Mouse (Mus musculus): ENCODE results near the gene Trpv2.

Gene Trpv2

DNA sequence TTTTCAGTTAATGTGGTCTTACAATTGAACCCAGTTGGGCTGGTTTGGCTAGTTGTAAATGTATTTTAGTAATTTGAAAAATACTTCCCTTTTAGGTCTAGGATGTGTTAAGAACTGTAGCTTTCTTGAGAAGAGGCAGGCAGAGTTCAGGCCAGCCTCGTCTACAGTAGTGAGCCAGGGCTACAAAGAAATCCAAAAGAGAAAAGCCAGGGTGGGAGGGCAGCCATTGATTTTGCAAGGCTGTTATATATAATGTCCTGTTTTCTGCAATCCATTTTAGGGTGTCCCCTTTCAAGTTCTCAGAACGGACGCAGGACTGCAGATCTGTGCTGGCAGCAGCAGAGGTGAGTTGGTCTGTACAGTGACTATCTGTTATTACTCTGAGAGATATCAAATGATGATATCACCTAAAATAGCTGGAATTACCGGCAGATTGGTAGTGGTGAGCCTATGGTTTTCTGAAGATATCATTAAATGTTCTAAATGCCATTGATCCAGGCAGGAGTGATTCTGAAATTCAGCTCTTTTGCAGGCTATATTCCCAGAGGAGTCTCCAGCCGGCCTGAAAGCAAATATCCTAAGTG is 29.9 kb downstream of the Trpv2 start:
- no peak for DNase-seq (ENCODE audit: low spot score in 2 of 2)

DNA sequence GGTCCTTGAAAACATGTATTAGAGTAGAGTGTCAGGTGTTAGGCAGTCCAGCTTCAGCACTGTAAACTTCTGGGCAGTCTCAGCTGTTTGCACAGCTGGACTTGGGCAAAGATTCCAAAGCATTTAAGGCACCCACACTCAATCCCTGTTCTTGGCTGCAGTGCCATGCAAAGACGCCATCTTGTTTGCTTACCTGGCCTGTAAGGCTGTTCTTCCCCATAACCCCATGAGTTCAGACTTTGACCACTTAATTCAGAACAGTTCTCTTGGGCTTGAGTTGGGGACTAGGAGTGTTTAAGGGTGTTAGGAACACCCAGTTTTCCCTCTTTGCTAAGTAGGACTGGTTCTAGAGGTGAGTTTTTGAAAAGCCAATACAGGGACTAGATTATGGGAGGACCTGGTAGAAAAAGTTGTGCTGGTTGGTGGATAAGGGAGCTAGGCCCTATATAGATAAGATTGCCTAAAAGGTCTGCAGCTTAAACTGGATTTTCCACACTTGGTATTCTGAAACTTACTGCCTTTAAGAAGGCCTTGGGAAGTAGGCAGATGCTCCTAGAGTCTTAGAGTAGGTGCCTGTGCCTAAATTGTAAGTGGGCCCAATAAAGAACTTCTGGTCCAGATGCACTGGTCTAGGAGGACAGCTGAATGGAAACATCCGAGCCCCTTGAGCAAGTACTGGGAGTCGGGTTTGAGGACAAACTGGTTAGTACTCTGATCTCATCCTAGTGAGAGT is 30.8 kb downstream of the Trpv2 start:
- DNase-seq (ENCODE audit: low spot score in 2 of 2): no peak

DNA sequence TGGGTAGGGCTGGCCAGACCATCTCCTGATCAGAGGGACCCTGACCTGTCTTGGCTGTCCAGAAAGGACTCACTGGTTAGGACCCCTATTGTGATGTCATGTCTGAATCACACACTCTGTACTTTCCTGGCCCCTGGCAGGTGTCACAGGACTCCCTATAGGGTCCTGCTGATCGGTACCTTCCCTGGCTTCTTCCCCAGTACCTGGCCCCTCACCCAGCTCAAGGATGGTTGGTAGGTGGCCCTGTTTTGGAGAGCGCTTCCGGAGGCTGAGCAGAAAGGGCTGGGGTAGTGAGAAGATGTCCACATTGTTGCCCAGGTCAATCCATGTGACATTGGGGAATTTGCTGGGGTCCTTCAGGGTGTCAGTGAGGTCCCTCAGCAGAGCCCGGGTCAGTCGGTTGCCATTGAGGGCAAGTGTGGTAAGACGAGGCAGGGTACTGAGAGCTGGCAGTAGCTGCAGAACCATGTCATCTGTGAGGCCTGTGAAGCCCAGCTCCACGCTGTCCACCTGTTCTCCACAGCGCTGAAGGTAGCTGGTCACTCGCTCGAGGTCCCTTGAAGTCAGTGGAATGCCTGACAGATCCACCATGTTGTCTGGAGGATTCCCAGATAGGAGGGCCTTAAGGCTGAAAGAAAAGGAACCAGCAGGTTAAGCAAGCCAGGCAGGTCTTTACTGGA is 31.5 kb downstream of the Trpv2 start:
- no peak for DNase-seq (ENCODE audit: low spot score in 2 of 2)

DNA sequence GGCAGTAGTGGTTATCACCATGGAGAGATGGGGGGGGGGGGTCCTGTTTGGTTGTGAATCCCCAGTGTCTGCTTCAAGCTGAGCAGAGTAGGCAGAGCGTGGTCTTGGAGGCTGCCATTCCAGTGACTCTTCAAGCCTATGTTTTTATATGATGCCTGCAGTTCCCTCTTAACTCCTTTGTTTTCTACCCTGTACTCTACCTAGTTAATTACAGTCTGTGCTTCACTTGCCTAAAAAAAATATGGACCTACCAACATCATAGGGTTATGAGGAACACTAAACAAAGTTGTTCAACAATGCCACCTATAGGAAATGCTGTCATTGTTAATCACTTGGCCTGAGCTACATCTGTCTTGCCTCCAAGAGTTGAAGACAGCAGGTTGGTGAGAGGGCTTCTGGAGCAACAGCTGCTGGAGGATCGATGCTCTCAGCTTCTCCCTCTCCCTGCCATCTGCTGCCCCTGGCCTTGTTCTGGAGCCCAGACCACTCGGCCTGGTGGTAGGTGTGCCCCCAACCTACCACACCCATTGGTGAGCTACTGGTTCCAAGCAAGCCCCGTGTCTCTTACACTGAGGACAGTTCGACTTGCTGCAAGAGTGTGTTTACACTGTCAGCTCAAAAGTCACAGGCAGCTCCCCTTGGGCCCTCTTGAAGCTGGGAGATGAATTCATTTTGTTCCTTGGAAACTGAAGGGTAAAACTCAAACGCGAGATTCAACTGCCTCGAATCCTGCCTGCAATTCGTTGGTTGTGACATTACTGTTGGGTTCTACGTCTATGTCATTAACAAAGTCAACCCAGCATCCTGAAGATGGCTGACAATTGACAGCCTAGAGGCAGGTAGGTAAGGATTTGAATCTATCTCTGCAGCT is 32.2 kb downstream of the Trpv2 start:
- DNase-seq (ENCODE audit: low spot score in 2 of 2): no peak

DNA sequence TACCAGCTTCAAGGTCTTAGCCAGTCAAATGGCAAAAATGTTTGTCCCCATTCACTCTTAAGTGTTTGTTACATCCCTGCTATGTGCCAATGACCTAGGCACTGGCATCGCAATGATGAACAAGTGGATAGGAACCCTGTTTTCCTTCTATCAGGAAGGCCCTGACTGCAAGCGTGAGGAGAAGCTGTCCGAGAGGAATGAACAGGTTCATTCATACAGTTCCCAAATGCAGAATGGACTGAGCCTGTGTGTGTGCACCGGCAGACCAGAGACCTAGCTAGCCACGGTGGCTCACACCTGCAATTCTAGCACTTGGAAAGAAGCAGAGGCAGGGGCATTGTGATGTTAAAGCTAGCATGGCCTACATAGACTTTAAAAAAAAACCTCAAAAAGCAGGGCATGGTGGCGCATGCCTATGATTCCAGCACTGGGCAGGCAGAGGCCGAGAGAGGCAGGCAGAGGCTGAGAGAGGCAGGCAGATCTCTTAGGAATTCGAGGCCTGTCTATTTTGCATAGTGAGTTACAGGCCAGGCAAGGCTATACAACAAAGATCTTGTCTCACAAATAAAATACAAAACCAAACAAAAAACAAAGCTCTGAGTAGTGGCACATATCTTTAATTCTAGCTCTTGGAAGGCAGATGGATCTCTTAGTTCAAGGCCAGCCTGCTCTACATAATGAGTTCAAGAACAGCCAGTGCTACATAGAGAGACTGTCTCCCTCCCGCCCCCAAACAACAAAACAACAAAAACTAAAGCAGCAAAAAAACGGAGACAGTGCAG is 33.1 kb downstream of the Trpv2 start:
- no peak for DNase-seq (ENCODE audit: low spot score in 2 of 2)

DNA sequence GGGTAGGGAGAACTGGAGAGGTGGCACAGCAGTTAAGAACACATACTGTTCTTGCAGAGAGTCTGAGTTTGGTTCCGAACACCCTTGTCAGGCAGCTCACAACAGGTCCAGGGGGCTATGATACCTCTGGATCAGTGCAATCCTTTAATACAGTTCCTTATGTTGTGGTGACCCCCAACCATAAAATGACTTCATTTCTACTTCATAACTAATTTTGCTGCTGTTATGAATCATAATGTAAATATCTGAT is 33.6 kb downstream of the Trpv2 start:
- no peak for DNase-seq (ENCODE audit: low spot score in 2 of 2)

DNA sequence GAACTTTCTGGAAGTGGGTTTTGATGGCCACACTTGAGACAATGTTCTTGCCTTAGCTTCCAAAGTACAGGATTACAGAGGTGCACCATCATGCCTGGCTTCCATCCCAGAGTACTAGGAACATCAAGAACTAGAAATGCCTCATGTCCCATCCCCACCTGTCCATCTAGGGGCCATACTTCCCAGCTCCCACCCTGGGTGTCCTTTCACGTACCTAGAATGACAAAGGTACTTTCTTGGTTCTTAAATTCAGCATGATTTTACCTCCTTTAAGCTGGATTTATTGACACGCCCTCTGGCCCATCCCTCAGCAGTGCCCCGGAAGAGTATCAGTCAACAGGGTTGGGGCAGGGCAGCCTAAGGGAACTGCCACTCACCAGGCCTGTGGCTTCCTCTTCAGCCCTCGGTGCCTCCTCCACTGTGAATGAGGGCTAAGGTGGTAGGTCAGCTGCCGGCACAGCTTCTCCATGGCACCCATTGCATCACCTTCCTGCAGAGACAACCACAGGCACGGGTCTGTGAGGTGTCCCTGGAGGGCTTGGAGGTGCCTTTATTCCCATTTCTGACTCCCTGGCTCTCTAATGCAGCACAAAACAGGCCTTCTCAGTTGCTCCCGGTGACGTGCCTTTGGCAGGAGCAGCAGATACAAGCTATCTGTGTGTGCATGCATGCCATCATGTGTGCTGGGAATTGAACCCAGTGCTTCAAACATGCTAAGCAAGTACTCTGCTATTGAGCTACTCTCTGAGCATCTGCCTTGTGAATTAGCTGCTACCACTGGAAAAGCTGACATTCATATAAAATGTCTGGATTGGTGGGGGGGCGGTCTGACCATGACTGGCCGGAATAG is 34.8 kb downstream of the Trpv2 start:
- DNase-seq (ENCODE audit: low spot score in 2 of 2): peak; percentile 7 to 21

DNA sequence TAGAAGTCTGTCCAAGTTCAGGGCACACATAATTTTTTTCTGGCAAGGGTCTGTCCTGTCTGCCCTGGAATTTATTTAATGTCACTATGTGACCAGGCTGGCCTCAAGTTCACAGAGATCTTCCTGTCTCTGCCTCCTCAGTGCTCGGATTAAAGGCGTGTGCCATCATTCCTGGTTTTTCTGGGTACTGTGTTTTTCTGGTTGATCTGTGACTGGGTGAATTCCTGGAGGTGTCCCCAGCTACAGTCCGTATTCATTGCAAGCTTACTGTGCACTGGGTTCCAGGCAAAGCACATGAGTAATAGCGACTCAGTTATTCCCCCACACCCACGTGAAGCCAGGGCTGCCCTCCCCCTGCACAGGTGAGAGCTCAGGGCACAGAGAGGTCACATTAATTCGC is 36.0 kb downstream of the Trpv2 start:
- no peak for DNase-seq (ENCODE audit: low spot score in 2 of 2)

DNA sequence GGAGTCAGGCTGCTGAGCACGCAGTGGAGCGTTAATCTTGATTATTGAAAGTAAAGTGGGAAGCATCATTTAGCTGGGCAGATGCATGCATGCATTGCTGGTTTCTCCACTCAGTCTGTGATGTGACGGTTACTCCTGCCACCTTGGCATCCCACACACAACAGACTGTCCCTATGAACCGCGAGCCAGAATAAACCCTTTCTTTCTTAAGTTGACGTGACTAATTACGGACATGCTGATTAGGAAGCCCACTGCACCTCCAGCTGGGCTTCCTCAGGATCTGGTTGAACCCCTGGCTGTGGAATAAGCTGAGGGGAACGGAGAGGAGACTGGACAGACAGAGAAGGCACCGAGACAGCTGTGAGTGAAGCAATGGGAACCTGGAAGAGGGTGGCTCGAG is 38.3 kb downstream of the Trpv2 start:
- no peak for DNase-seq (ENCODE audit: low spot score in 2 of 2)

DNA sequence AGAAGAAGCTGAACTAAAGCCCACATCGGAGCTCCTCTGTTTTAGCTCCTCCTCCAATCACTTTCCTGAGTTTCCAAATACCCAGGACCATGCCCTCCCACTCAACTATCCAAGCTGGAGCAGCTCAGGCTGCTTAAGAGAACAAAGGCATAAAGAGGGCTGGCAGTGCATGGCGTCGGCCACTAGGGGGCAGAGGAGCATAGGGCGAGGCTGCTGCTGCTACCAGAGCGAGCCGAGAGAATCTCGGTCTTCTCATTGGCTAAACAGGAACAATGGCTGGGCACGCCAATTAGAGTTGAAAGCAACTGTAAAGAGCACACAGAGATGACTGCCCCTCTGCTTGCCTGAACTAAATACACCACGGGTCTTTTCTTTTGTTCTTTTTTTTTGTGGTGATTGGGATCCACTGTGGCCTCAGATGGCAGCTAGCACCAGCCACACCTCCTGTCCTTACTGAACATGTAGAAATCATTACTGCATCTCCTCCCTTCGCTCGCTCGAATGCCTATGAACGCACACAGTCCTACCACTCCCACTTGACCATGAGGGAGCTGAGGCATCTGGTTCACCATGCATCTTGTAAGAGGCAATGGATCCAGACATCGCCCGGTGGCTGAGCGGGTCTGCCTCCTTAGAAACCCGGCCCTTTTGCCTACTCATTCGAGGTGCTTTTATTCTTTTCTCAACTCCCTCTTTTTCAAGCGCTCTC is 39.5 kb downstream of the Trpv2 start:
- DNase-seq (ENCODE audit: low spot score in 2 of 2): peak; percentile 79 to 84

DNA sequence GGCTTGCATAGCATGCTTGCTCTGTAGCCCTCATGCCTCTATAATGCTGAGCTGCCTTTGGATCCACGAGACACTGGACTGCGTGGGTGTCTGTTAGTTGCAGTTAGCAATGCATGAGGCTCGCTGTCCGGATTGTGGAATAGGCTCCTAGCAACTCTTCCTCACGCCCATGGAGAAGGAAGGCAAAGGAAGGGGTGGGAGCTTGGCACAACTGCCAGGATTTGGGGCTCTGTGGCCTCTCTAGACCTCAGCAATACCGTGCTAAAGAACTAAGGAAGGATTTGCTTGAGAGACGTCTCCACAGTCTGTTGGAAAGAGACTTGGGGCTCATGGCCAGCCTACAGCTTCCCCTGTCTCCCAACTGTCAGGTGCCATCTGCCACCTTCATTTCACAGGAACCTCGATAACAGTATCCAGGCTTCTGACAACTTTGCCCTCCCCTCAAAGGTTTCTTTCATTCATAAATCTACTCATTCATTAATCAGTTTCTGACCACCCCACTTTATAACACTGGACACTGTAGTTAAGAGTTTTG is 40.7 kb downstream of the Trpv2 start:
- no peak for DNase-seq (ENCODE audit: low spot score in 2 of 2)

DNA sequence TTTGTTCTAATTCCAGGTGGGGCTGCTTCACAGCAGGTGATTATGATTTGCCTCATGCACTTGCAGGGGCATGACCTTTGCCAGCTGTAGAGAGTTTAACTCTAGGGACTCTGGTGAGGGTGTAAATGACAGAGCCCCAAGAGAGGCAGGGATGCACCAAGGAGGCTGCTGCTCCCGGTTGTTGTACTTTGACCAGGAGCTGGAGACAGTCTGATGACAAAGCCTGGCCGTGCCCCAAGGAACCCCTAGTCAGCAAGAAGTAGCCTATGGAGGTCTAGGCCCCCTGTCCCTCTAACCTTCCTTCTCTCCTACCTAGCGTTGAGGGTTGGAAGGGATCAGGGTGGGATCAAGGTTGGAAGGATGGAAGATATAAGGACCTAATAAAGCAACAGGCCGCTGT is 41.2 kb downstream of the Trpv2 start:
- no peak for DNase-seq (ENCODE audit: low spot score in 2 of 2)

DNA sequence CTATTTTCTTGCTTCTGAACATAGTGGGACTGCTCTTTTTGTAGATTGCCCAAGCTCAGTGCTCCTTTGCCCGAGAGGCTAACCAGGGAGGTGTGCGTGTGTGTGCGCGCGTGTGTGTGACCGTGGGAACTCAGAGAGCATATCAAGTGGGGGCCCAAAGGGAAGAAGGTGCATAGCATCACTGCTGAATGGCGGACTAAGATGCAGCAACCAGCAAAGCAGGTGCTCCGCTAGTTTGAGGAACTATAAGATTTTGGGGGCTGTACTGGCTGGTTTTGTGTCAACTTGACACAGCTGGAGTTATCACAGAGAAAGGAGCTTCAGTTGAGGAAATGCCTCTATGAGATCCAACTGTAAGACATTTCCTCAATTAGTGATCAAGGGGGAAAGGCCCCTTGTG is 46.8 kb downstream of the Trpv2 start:
- DNase-seq (ENCODE audit: low spot score in 2 of 2): no peak

DNA sequence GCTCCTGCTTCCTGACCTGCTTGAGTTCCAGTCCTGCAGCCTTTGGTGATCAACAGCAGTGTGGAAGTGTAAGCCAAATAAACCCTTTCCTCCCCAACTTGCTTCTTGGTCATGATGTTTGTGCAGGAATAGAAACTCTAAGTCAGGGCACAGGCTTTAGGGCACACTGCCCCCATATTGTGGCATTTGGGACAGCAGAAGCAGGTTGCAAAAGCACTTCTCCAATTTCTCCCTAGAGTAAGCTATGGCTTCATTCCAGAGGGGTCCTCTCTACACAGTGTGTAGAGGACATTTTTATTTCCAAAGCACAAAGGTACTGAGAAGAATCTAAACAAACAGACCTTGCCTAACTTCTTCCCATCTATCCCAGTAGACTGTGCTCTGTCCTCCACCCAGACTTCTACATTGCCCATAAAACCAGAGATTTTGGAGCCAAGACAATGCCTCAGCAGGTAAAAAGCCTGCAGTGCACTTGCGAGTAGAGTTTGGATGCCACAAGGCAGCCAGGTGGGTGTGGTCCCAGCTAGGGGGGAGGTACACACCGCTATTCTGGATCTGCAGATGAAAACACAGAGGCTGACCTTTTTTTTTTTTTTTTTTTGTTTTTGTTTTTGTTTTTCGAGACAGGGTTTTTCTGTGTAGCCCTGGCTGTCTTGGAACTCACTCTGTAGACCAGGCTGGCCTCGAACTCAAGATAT is 47.4 kb downstream of the Trpv2 start:
- DNase-seq (ENCODE audit: low spot score in 2 of 2): no peak

DNA sequence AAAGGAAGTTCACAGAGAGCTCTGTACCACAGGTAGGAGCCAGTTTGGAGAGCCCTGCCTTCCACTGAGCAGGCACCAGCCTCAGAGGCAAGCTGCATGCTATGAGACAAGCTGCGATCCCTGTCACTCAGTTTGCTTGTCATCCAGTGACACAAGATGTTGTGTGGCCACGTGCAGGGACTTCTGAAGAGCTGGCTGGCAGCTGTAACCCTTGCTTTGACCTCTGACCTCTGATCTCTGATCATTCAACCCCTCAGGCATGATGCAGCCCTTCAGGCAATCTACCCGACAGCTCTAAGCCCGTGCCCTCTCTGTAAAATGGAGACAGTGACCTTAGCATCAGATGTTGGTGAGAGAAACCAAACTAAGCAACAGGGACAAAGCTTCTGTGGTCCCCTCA is 48.6 kb downstream of the Trpv2 start:
- no peak for DNase-seq (ENCODE audit: low spot score in 2 of 2)

DNA sequence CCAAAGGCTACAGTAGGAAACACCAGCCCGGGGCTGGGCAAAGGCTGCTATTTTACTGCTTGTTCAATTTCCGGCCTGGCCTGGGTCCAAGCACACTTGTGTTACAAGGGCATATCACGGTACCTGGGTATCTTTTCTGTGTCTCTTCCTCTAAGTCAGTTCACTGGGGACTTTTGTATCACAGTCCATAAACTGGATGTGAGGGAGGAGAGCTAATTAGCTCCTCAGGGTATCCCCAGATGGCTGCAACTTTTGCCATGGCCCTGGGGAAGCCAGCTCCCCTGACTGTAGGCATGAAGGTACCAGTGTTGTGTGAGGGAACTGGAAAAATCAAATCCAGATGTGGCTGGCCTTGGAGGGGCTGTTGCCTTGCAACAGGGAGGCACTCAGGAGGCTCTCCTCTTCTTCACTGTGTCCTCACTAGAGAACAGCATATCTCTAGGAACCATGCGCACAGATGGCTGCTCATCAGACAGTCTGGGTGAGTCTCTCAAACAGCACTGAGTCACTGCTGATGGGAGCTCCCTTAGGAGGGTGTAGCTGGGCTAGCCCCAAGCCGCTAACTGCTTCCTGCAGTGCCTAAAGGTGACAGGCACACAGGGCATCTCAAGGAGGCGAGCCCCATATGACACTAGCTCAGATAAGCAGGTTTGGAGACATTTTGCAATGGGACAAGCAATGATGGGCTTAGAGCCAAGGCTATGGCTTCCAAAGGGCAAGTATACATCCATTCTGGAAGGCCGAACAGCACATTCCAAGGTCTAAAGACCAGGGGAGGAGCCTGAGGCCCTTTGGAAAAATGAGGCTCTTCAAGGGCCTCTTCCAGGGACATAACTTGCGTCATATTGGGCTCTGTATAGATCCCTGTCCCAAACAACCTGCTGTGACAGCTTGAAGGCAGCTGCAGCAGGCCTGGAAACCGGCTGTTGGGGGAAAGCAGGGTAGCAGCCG is 50.3 kb downstream of the Trpv2 start:
- no peak for DNase-seq (ENCODE audit: low spot score in 2 of 2)

DNA sequence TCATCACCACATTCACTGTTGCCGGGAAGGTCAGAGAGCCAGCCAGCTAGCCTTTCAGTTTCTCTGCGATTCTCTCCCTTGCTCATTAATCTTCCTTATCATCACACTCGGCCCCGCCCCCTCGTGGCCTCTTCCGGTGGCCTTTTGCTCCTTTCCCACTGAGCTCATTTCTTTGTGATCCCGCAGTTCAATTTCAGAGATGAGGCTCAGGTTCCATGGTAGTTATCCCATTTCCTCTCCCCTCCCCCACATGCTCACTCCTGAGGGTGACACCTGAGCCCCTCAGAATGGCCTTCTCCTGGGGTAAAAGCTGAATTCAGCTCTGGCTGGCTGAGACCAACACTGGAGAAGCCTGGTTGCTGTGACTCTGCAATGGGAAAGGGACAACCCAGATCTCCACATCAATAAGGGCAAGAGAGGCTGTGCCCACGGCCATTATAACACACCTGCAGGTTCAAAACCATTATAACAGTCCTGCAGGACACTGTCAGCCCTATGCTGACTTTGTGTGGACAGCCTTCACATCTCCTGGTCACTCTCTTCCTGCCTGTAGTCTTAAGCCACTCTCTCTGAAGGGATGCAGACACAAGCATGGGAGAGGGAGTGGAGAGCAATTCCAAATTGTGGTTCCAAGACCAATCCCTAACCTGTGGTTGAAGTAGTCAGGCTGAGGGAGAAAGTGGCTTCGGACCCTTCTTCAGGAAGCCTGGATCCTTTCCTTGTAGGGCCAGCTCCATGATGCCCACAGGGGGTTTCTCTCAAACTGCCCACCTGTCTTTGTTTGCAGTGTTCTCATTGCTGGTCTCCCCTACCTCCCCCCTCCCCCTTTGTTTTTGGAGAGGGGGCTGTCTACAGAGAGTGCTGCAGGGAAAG is 55.3 kb downstream of the Trpv2 start:
- DNase-seq (ENCODE audit: low spot score in 2 of 2): no peak
